Mouse (Mus musculus) limb, embryonic 15.5 days (tissue): Measurements from ENCODE around the gene Eps15l1. TPM values are rescaled to one million over a fixed set of nuclear protein-coding genes. Genes with fewer than 3 reads are reported as not detected.

ENCODE experiments used
- ATAC-seq: fragments of 200-750 bp; cut with Nextera tagmentation; 2 replicates; pipeline ENCODE4 v1.8.0; 2017; ENCODE audit warnings: low read depth, moderate TSS enrichment; ENCODE audit not compliant: insufficient number of reproducible peaks, low FRiP score, low TSS enrichment
- H3K27ac ChIP-seq: fragments of 300-500 bp; sonication (generic); 2 replicates; pipeline ENCODE4 v1.5.1; 2015; ENCODE audit warnings: moderate library complexity, mild to moderate bottlenecking, inconsistent platforms
- H3K27me3 ChIP-seq: fragments of 300-500 bp; sonication (generic); 2 replicates; pipeline ENCODE4 v1.6.1; 2015; ENCODE audit warnings: inconsistent platforms
- H3K36me3 ChIP-seq: fragments of 300-500 bp; sonication (generic); 2 replicates; pipeline ENCODE4 v1.6.1; 2015; ENCODE audit warnings: inconsistent platforms
- H3K4me1 ChIP-seq: fragments of 300-500 bp; sonication (generic); 2 replicates; pipeline ENCODE4 v1.6.1; 2015; ENCODE audit warnings: inconsistent platforms
- H3K4me2 ChIP-seq: fragments of 300-500 bp; sonication (generic); 2 replicates; pipeline ENCODE4 v1.6.1; 2015; ENCODE audit warnings: mild to moderate bottlenecking, inconsistent platforms
- H3K4me3 ChIP-seq: fragments of 300-500 bp; sonication (generic); 2 replicates; pipeline ENCODE4 v1.5.1; 2015; ENCODE audit warnings: mild to moderate bottlenecking, inconsistent platforms
- H3K9ac ChIP-seq: fragments of 300-500 bp; sonication (generic); 2 replicates; pipeline ENCODE4 v1.6.1; 2015; ENCODE audit warnings: inconsistent platforms
- H3K9me3 ChIP-seq: fragments of 300-500 bp; sonication (generic); 2 replicates; pipeline ENCODE4 v1.6.1; 2016; ENCODE audit warnings: inconsistent platforms
- WGBS: fragments of 180-500 bp; shearing (Covaris S2); methylation state at CpG from one replicate; pipeline ENCODE4 v1.1.7; 2015; 5-methylcytosine and 5-hydroxymethylcytosine counted together
- polyA plus RNA-seq: library from polyadenylated mRNA; unstranded; fragments of >200 nt; fragmentation: Nextera tagmentation; extraction: Ambion mirVana; gene quantifications from 2 replicates; pipeline ENCODE4 v1.2.1, GENCODE M21; 2015

The Eps15l1 gene
- polyA plus RNA-seq, 1 experiment from 2014 or later: 54.8 TPM

GRCm38 (mm10) chr8:72365016-72365415, 56.2 kb downstream of the Eps15l1 start:
- ATAC-seq: no peak

DNA sequence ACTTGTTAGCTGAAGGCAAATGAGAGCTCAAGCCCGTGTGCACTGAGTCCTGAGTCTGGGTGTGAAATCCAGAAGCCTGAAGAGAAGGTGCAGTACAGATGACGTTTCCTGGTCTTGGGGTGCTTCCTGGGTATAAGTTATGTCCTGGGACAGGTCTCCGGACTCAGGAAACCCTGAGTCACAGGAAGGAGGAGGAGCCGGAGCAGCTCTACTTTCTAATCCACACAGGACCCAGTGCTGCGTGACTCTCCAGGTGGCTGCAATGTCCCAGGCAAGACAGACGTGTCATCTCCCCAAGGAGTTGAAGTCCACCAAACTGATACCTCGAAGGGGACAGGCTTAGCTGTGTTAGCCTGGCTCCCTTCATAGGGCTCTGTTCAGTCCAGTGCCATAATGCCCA, 57.8 kb downstream of the Eps15l1 start:
- no peak overlapping the region for H3K27ac ChIP-seq
- 0 out of 2 replicates have a peak, but pooled peaks cover 3% of the 10 kb centered on the region for H3K4me1 ChIP-seq
- H3K4me3 ChIP-seq: no peak overlapping the region
- peaks cover 88% of the 10 kb centered on the region for H3K36me3 ChIP-seq
- no peak for ATAC-seq
- no peak overlapping the region for H3K9ac ChIP-seq
- H3K4me2 ChIP-seq: no peak overlapping the region
- WGBS: 81% methylated on average over 7 of the region's 7 CpGs
- H3K27me3 ChIP-seq: no peaks in the 10 kb centered on the region
- H3K9me3 ChIP-seq: no peaks in the 10 kb centered on the region

More at GRCm38 (mm10) chr8:72365016-72365415, 56.2 kb downstream of the Eps15l1 start:
- 0 out of 2 replicates have a peak, but pooled peaks cover 3% of the 10 kb centered on the region for H3K4me1 ChIP-seq
- no peak overlapping the region for H3K9ac ChIP-seq
- H3K4me3 ChIP-seq: no peak overlapping the region
- no peaks in the 10 kb centered on the region for H3K9me3 ChIP-seq
- WGBS: 91% methylated on average over 2 of the region's 2 CpGs
- no peak overlapping the region for H3K27ac ChIP-seq
- H3K4me2 ChIP-seq: no peak overlapping the region
- H3K36me3 ChIP-seq: peaks cover 88% of the 10 kb centered on the region
- no peaks in the 10 kb centered on the region for H3K27me3 ChIP-seq

DNA sequence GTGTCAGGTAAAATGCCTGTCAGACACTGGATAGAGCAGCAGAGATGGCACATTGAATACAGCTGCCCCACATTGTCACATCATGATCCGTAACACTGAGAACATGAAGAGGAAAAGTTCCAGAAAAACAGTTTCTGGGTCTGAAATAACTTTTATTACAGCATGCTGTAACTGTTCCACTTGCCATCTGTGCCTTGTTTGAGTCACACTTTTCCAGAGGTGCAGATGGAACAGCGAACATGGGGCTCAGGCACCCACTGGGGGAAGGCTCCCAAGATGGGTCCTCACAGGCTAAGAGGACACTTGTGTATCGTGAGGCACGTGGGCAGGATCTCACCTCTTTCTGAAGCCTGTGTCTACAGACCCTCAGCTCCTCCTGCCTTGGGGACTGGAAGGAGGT, 58.5 kb downstream of the Eps15l1 start:
- H3K4me3 ChIP-seq: no peak overlapping the region
- H3K27ac ChIP-seq: no peak overlapping the region
- peaks cover 88% of the 10 kb centered on the region for H3K36me3 ChIP-seq
- no peaks in the 10 kb centered on the region for H3K9me3 ChIP-seq
- no peaks in the 10 kb centered on the region for H3K27me3 ChIP-seq
- H3K4me1 ChIP-seq: 0 out of 2 replicates have a peak, but pooled peaks cover 3% of the 10 kb centered on the region
- H3K4me2 ChIP-seq: no peak overlapping the region
- no peak for ATAC-seq
- 95% methylated on average over 4 of the region's 4 CpGs for WGBS
- no peak overlapping the region for H3K9ac ChIP-seq

- no peak overlapping the region for H3K9ac ChIP-seq
- ATAC-seq: no peak
- H3K4me1 ChIP-seq: 0 out of 2 replicates have a peak, but pooled peaks cover 3% of the 10 kb centered on the region
- H3K4me3 ChIP-seq: no peak overlapping the region
- H3K36me3 ChIP-seq: peaks cover 89% of the 10 kb centered on the region
- H3K27ac ChIP-seq: no peak overlapping the region
- H3K27me3 ChIP-seq: no peaks in the 10 kb centered on the region
- H3K9me3 ChIP-seq: no peaks in the 10 kb centered on the region
- H3K4me2 ChIP-seq: no peak overlapping the region
Measured at GRCm38 (mm10) chr8:72360162-72360561, 61.1 kb downstream of the Eps15l1 start.

GRCm38 (mm10) chr8:72356593-72356992, 64.7 kb downstream of the Eps15l1 start:
- ATAC-seq: no peak
- Histone ChIP-seq H3K36me3 (peaks cover 79% of the 10 kb centered on the region), H3K27ac (no peak overlapping the region), H3K9me3 (no peaks in the 10 kb centered on the region), H3K4me1 (0 out of 2 replicates have a peak, but pooled peaks cover 3% of the 10 kb centered on the region), H3K4me3 (no peak overlapping the region), H3K4me2 (no peak overlapping the region), H3K9ac (no peak overlapping the region), H3K27me3 (no peaks in the 10 kb centered on the region)
- WGBS: 90% methylated on average over 3 of the region's 3 CpGs

GRCm38 (mm10) chr8:72354272-72354671, 67.0 kb downstream of the Eps15l1 start:
- ATAC-seq: no peak
- Histone ChIP-seq H3K27me3 (no peaks in the 10 kb centered on the region), H3K9me3 (no peaks in the 10 kb centered on the region), H3K9ac (no peak overlapping the region), H3K27ac (no peak overlapping the region), H3K36me3 (peaks cover 68% of the 10 kb centered on the region), H3K4me1 (0 out of 2 replicates have a peak, but pooled peaks cover 3% of the 10 kb centered on the region), H3K4me3 (no peak overlapping the region), H3K4me2 (no peak overlapping the region)
- 61% methylated on average over 11 of the region's 11 CpGs for WGBS

DNA sequence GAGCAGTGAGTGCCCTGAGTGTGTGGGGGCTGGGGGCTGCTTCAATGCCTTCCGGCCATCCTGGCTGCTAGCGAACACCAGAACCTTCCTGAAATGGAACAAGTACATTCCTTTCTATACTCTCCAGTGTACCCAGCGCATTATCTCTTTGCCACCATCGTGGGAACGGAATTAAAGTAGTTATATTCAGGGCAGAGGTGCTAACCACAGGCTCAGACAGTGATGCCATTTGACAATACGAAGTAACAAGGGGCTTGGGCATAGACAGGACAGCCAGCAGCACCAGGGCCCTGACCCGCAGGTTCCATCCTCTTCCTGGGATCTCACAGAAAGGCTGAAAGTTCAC, 67.6 kb downstream of the Eps15l1 start:
- Histone ChIP-seq H3K36me3 (peaks cover 62% of the 10 kb centered on the region), H3K4me2 (no peak overlapping the region), H3K9ac (no peak overlapping the region), H3K4me3 (no peak overlapping the region), H3K4me1 (0 out of 2 replicates have a peak, but pooled peaks cover 3% of the 10 kb centered on the region), H3K27me3 (no peaks in the 10 kb centered on the region), H3K27ac (no peak overlapping the region), H3K9me3 (no peaks in the 10 kb centered on the region)
- no peak for ATAC-seq
- WGBS: 81% methylated on average over 7 of the region's 7 CpGs

- ATAC-seq: no peak
- 0 out of 2 replicates have a peak, but pooled peaks cover 3% of the 10 kb centered on the region for H3K4me1 ChIP-seq
- H3K36me3 ChIP-seq: peaks cover 57% of the 10 kb centered on the region
- no peak overlapping the region for H3K4me2 ChIP-seq
- no peak overlapping the region for H3K9ac ChIP-seq
- 77% methylated on average over 8 of the region's 8 CpGs for WGBS
- H3K9me3 ChIP-seq: no peaks in the 10 kb centered on the region
- H3K27me3 ChIP-seq: no peaks in the 10 kb centered on the region
- H3K4me3 ChIP-seq: no peak overlapping the region
- H3K27ac ChIP-seq: no peak overlapping the region
Measured at GRCm38 (mm10) chr8:72352951-72353699, 68.1 kb downstream of the Eps15l1 start.

GRCm38 (mm10) chr8:72351405-72352005, 69.8 kb downstream of the Eps15l1 start:
- Histone ChIP-seq H3K36me3 (peaks cover 55% of the 10 kb centered on the region), H3K9me3 (no peaks in the 10 kb centered on the region), H3K9ac (no peak overlapping the region), H3K4me3 (no peak overlapping the region), H3K27ac (0 out of 2 replicates have a peak overlapping the region, but pooled peaks have one; percentile 4), H3K27me3 (no peaks in the 10 kb centered on the region), H3K4me2 (no peak overlapping the region), H3K4me1 (0 out of 2 replicates have a peak, but pooled peaks cover 3% of the 10 kb centered on the region)
- WGBS: 84% methylated on average over 7 of the region's 7 CpGs
- no peak for ATAC-seq

DNA sequence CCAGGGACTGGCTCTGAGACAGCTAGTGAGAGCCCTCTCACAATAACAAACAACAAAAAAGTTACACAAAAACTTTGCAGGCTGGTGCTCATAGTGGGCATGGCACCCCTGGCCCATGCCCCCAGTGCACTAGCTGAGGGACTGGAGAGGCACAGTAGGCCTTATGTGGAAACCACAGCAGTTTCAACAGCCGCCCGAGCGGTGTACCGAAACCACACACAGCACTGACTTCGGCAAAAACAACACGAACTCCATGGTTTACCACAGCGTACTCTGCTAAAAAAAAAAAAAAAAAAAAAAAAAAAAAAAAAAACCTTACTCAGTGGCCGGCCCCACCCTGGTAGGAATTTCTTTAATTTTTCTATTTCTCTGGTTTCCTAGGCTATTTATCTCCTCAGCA, 70.5 kb downstream of the Eps15l1 start:
- no peak overlapping the region for H3K9ac ChIP-seq
- H3K4me3 ChIP-seq: no peak overlapping the region
- no peaks in the 10 kb centered on the region for H3K9me3 ChIP-seq
- 0 out of 2 replicates have a peak, but pooled peaks cover under 1% of the 10 kb centered on the region for H3K4me1 ChIP-seq
- H3K27ac ChIP-seq: no peak overlapping the region
- no peak for ATAC-seq
- no peaks in the 10 kb centered on the region for H3K27me3 ChIP-seq
- WGBS: 81% methylated on average over 8 of the region's 8 CpGs
- H3K4me2 ChIP-seq: no peak overlapping the region
- H3K36me3 ChIP-seq: peaks cover 51% of the 10 kb centered on the region

DNA sequence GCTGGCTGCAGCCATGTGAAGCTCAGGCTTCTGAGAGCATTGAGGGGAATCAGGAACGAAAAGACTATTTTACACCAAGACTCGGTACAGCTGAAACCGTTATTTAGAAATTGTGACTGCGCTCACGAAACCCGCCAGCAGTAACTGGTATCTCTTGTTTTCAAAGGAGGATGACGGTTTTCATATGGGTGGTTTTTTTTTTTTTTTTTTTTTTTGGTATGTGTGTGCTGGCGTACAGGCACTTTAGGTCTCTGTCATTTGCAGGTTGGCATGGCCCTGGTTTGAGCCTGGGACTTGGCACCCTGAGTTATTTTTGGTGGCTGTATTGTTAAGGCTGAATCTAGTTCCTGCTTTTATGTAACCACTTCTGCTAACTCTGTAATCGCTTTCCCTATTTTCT, 71.4 kb downstream of the Eps15l1 start:
- Histone ChIP-seq H3K4me1 (no peaks in the 10 kb centered on the region), H3K27me3 (no peaks in the 10 kb centered on the region), H3K9ac (no peak overlapping the region), H3K36me3 (peaks cover 53% of the 10 kb centered on the region), H3K27ac (no peak overlapping the region), H3K9me3 (no peaks in the 10 kb centered on the region), H3K4me3 (no peak overlapping the region), H3K4me2 (no peak overlapping the region)
- ATAC-seq: no peak
- 87% methylated on average over 9 of the region's 9 CpGs for WGBS

DNA sequence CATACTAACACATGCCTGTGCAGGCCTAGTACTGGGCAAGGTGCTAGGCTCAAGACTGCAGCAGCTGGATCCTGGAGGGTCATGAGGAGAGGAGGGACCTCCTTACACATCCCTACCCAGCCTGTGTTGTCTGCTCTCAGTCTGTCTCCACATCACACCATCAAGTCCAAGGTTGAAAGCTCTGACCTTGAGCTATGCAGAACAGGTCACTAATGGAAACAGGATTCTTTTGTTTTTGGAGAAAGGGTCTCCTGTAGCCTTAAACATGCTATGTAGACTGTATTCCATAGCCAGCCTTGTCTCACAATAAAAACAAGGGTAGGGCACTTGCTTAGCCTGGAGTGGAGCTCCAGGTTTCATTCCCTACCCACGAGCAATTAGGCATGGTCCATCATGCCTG, 72.3 kb downstream of the Eps15l1 start:
- Histone ChIP-seq H3K4me3 (no peak overlapping the region), H3K27me3 (no peaks in the 10 kb centered on the region), H3K4me2 (no peak overlapping the region), H3K36me3 (peaks cover 49% of the 10 kb centered on the region), H3K4me1 (no peaks in the 10 kb centered on the region), H3K9ac (no peak overlapping the region), H3K9me3 (no peaks in the 10 kb centered on the region), H3K27ac (no peak overlapping the region)
- no peak for ATAC-seq
- 93% methylated on average over 1 of the region's 1 CpGs for WGBS
